Mouse (Mus musculus) CH12.LX (cell line): ENCODE measurements around the gene 3110018I06Rik.

Source experiments
- BHLHE40 ChIP-seq: IDR thresholded peaks from 2 replicates; pipeline ENCODE4 v1.6.1; 2011; ENCODE audit warnings: mild to moderate bottlenecking, low read depth, low read length, improper control_type of control experiment
- CTCF ChIP-seq, 2 experiments: IDR thresholded peaks in 1 of 2; conservative IDR thresholded peaks in 1 of 2; 2 replicates each; pipeline ENCODE4 v1.5.1; 2011 to 2012; ENCODE audit warnings: low read depth in 2 of 2, low read length in 2 of 2, improper control_type of control experiment in 1 of 2, inconsistent platforms in 1 of 2, mild to moderate bottlenecking in 1 of 2, moderate library complexity in 1 of 2
- EP300 ChIP-seq: IDR thresholded peaks from 2 replicates; pipeline ENCODE4 v1.6.1; 2011; ENCODE audit warnings: low read length, improper control_type of control experiment
- POLR2A ChIP-seq: IDR thresholded peaks from 2 replicates; pipeline ENCODE4 v1.6.1; 2011; ENCODE audit warnings: low read depth, mild to moderate bottlenecking, improper control_type of control experiment, low read length
- POLR2AphosphoS2 ChIP-seq: IDR thresholded peaks from 2 replicates; pipeline ENCODE4 v1.6.1; 2011; ENCODE audit warnings: low read depth, low read length, improper control_type of control experiment
- ZC3H11A ChIP-seq: IDR thresholded peaks from 2 replicates; pipeline ENCODE4 v1.6.1; 2012; ENCODE audit warnings: low read depth, mild to moderate bottlenecking, inconsistent platforms, low read length, improper control_type of control experiment

DNA sequence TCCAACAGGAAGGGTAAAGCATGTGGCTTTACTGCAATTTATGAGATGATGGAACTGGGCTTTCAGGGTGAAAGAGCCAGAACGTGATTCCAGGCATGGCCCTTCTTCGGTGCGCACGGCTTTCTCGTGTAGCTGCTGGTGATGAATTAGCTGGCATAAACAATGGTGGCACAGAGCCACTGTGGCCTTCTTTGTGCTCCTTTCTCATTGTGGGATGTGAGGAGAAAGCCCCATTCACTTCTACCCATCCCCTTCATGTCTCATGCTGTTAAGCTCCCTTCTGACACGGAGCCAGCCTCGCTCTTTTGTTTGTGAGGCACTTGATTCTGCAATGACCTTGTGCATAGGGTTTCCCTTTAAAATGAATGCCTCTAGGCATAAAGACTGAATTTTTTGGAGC, 43.8 kb upstream of the 3110018I06Rik start:
- TF ChIP-seq ZC3H11A (no peak), CTCF (conservative IDR thresholded peaks at IDR 0.05 in 1 of 2, IDR thresholded peaks at IDR 0.05 in 1 of 2; ENCODE audit: low read depth in 2 of 2, low read length in 2 of 2) (no peak), POLR2A (no peak), EP300 (no peak), POLR2AphosphoS2 (no peak), BHLHE40 (no peak)
